Mouse (Mus musculus): ENCODE measurements at regions not wholly inside any gene's neighbourhood (a gene's known extent, or its start where the extent isn't known, plus 50 kb on each side); places are given as distances from the start of the nearest gene placed in this dataset.

DNA sequence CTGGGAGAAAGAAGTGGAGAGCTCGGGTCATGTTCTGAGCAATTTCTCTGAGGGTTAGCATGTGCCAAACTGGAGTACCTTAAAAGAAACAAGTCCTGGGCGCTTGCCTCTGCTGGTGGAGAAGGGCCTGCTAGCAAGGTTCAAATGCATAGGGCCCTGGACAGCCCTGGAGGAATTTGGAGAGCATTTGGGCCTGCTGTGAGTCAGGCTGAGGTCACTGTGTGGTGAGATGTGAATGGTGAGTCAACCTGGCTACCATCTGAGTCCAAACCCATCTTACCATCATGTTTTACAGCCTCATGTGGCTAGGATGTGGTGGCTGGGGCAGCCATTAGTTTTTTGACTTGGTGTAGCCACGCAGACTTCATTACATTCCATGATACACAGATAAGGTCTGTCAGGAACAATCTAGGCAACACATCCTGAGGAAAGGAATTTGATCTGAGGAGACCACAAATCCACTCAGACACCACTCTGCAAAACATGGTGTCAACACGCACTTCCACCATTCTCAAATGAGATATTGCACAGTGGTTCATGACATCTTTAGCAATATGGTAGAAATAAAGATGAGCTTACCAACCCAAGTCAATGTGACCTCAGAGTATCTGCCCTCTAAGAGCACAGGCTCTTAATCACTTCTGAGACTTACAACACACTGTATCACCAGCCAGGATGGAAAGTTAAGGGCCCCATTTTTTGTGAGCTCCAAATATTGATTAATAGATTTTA, 83.1 kb downstream of the Thbs2 start:
- 70% methylated on average over 4 of the region's 4 CpGs for WGBS
- Histone ChIP-seq H3K4me3 (no peak overlapping the region), H3K36me3 (no peaks in the 10 kb centered on the region), H3K9me3 (no peaks in the 10 kb centered on the region), H3K27ac (no peak overlapping the region), H3K27me3 (ENCODE audit: insufficient read depth, poor library complexity, severe bottlenecking) (no peaks in the 10 kb centered on the region), H3K4me1 (no peaks in the 10 kb centered on the region)
- no peak for DNase-seq (ENCODE audit: low spot score)

DNA sequence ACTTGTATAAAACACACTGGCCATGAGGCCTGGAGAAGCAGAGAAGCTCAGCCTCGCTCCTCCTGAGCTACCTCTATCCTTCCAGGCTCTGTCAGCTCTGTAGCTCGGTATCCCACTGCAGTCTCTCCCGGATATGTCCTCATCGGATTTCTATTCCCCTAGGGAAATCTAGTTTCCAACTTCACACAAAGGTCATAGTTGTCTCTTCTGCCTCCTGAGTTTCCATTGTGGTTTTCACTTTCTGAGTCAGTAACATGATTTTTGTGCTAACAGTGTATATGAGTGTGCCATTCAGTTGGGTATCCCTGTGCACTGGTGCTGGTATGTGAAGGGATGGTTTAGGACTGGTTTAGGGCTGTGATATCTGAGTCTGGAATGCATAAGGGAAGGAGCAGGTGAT, 85.2 kb downstream of the Thbs2 start:
- no peaks in the 10 kb centered on the region for H3K36me3 ChIP-seq
- 79% methylated on average over 4 of the region's 4 CpGs for WGBS
- no peak overlapping the region for H3K27ac ChIP-seq
- H3K9me3 ChIP-seq: no peaks in the 10 kb centered on the region
- H3K27me3 ChIP-seq (ENCODE audit: insufficient read depth, poor library complexity, severe bottlenecking): no peaks in the 10 kb centered on the region
- no peak overlapping the region for H3K4me3 ChIP-seq
- H3K4me1 ChIP-seq: no peaks in the 10 kb centered on the region
- DNase-seq (ENCODE audit: low spot score): no peak

DNA sequence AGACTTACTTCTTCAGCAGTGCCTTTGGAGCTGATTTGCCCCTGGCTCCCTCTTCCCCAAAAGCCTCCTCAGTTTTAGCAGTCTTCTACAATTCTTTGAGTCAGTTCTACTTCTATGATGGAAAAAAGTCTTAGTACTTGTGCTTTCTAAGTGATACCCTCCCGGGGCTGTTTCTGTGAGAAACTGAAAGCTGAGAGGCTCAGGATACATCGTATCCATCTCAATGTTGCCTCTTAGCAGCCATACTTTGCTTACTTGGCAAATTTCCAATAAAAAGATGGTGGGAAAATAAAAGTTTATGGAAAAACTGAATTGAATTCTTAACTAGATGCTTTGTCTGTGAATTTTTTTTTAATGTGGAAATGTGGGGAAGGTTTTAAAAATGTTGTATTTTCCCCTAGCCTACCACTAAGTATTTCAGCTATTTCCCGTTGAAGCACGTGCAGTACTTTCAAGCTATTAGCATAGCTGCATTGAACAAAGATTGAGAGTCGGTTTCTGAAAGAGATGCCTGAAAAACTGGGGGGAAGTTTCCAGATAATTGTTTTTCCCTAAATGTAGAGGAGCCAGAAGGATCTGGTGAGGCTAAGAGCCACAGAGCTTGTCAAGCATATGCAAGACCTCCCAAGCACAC, 87.6 kb downstream of the Thbs2 start:
- H3K4me1 ChIP-seq: no peaks in the 10 kb centered on the region
- WGBS: 76% methylated on average over 5 of the region's 5 CpGs
- no peak overlapping the region for H3K4me3 ChIP-seq
- H3K9me3 ChIP-seq: no peaks in the 10 kb centered on the region
- DNase-seq (ENCODE audit: low spot score): no peak
- H3K36me3 ChIP-seq: no peaks in the 10 kb centered on the region
- H3K27ac ChIP-seq: no peak overlapping the region
- no peaks in the 10 kb centered on the region for H3K27me3 ChIP-seq (ENCODE audit: insufficient read depth, poor library complexity, severe bottlenecking)

DNA sequence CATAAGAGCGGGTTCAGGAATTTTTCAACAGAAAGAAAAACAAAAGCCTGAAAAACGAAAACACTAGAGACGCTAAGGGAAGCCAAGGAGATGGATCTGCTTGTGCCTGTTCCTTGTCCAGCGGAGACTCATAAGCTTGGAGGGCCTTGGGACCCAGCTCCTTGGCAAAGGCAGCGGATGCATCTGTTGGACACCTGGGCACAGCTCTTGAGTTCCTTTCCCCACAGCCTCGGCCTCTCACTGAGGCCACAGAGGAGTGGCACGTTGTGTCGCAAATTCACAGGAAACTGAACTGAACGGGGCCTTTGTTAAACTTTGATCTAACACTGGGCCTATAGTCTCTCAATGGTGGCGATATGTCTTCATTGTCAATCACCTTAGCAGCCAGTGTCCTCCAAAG, 94.4 kb downstream of the Thbs2 start:
- Histone ChIP-seq H3K27me3 (ENCODE audit: insufficient read depth, poor library complexity, severe bottlenecking) (no peaks in the 10 kb centered on the region), H3K4me1 (no peaks in the 10 kb centered on the region), H3K9me3 (no peaks in the 10 kb centered on the region), H3K36me3 (no peaks in the 10 kb centered on the region), H3K27ac (no peak overlapping the region), H3K4me3 (no peak overlapping the region)
- WGBS: 77% methylated on average over 10 of the region's 10 CpGs
- DNase-seq (ENCODE audit: low spot score): no peak

DNA sequence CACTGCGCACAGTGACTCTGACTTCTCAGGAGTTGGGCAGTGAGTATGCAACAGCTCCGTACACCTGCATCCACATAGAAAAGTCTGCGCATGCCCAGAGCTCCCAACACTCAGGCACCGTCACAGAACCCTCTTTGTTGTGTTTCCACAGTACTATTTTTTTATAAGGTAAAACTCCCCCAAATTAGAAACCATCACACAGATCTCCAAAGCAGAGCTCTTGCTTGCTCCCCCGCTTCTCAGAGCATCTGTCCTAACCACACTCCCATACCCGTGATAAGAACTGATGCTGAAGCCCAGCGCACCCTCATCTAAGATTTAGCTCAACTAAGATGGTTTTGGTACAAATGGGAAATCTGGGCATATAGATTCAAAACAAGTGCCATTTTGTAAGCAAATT, 97.6 kb downstream of the Thbs2 start:
- Histone ChIP-seq H3K4me1 (no peaks in the 10 kb centered on the region), H3K36me3 (no peaks in the 10 kb centered on the region), H3K27ac (no peak overlapping the region), H3K4me3 (no peak overlapping the region), H3K27me3 (ENCODE audit: insufficient read depth, poor library complexity, severe bottlenecking) (no peaks in the 10 kb centered on the region), H3K9me3 (no peaks in the 10 kb centered on the region)
- WGBS: 79% methylated on average over 7 of the region's 7 CpGs
- no peak for DNase-seq (ENCODE audit: low spot score)

DNA sequence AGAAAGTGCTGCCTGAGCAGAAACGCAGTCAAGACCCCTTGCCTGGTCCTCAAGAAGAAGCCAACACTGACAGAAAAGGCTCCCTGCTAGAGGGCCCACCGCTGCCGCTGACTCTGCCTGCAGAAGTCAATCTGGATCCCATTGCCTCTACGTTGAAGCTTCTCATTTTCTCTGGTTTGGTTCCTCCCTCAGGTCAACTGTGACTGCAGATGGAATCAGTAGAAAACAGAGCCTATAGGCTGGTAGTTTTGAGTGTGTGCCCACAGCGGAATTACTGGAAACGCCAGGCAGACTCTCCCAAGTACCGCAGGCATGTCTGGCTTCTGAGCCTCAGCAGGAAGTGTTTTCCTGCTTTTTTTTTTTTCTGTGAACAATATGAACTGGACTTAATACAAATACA, 98.5 kb downstream of the Thbs2 start:
- DNase-seq (ENCODE audit: low spot score): no peak
- H3K4me3 ChIP-seq: no peak overlapping the region
- H3K36me3 ChIP-seq: no peaks in the 10 kb centered on the region
- H3K27ac ChIP-seq: no peak overlapping the region
- H3K9me3 ChIP-seq: no peaks in the 10 kb centered on the region
- no peaks in the 10 kb centered on the region for H3K27me3 ChIP-seq (ENCODE audit: insufficient read depth, poor library complexity, severe bottlenecking)
- no peaks in the 10 kb centered on the region for H3K4me1 ChIP-seq
- WGBS: 76% methylated on average over 7 of the region's 7 CpGs

DNA sequence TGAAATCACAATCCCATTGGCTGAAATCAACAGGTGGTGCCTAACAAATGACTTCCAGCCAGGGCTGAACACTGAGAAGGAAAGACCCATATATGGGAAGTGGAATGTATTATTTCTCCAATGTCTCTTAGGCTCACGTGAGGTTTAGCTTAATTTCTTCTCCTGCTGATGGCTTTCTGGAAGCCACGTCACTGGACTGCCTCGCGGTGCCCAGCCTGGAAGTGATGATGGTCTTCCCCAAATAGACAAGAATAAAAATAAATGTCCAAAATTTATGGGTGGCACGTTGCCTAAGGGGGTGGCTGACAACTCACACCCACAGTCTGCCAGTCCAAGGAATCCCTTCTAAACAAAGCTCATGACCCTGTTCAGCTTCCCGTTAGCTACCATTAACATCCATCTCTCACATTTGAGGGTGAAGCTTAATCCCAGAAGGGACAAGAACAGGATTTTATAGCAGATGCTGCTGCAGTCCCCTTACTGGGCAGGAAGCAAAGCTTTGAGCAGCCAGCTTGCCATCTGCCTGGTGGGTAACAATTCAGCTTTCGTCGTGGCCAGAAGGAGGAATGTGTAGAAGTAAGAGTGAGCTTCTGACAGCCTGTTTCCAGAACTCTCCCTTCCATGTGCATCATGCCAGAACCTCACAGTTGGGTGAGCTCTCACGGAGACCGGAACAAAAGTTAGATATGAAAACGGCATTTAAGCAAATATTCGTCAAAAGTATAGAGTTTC, 105.8 kb downstream of the Thbs2 start:
- WGBS: 88% methylated on average over 12 of the region's 12 CpGs
- no peak overlapping the region for H3K4me3 ChIP-seq
- no peaks in the 10 kb centered on the region for H3K27me3 ChIP-seq (ENCODE audit: insufficient read depth, poor library complexity, severe bottlenecking)
- H3K9me3 ChIP-seq: no peaks in the 10 kb centered on the region
- no peak overlapping the region for H3K27ac ChIP-seq
- no peaks in the 10 kb centered on the region for H3K36me3 ChIP-seq
- no peaks in the 10 kb centered on the region for H3K4me1 ChIP-seq
- DNase-seq (ENCODE audit: low spot score): no peak

DNA sequence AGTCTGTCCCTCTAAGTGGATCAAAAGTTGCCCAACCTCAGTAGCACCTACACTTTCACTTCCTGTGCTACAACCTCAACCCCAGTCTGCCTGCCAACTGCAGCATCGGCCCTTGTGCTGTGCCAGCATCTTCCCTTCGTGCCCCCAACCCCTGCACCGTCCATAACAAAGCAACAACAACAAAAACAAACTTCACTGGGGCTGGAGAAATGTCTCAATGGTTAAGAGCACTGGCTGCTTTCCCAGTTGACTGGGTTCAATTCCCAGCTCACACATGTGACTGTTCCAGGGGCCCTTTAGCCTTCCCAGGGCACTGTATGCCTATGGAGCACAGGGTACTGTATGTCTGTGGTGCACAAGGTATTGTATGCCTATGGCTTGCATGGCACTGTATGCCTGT, 114.4 kb downstream of the Thbs2 start:
- H3K4me1 ChIP-seq: no peaks in the 10 kb centered on the region
- no peaks in the 10 kb centered on the region for H3K36me3 ChIP-seq
- WGBS: 75% methylated on average over 3 of the region's 3 CpGs
- H3K9me3 ChIP-seq: no peaks in the 10 kb centered on the region
- H3K27me3 ChIP-seq (ENCODE audit: insufficient read depth, poor library complexity, severe bottlenecking): 0 out of 2 replicates have a peak, but pooled peaks cover 6% of the 10 kb centered on the region
- H3K4me3 ChIP-seq: no peak overlapping the region
- DNase-seq (ENCODE audit: low spot score): no peak
- no peak overlapping the region for H3K27ac ChIP-seq

DNA sequence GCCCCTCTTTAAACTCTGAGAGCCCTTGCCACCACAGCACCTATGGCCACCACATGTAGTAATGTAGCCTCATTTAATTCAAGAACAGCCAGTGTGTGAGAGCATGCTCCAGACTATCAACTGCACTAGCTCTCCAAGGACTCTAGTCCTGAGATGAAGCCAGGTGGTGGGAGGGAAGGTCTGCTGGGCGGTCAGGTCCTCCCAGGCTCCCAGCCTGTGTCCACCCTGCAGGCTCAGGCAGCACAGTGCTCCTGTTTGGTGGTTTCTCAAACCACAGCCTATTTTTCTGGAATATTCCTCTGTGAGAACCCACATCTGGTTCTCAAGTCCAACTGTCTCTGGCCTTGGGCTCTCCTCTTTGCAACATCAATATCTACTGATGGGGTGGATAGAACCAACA, 115.3 kb downstream of the Thbs2 start:
- Histone ChIP-seq H3K27ac (no peak overlapping the region), H3K9me3 (no peaks in the 10 kb centered on the region), H3K4me3 (no peak overlapping the region), H3K36me3 (no peaks in the 10 kb centered on the region), H3K27me3 (ENCODE audit: insufficient read depth, poor library complexity, severe bottlenecking) (0 out of 2 replicates have a peak, but pooled peaks cover 6% of the 10 kb centered on the region), H3K4me1 (no peaks in the 10 kb centered on the region)
- WGBS: 69% methylated on average over 1 of the region's 1 CpGs
- no peak for DNase-seq (ENCODE audit: low spot score)

DNA sequence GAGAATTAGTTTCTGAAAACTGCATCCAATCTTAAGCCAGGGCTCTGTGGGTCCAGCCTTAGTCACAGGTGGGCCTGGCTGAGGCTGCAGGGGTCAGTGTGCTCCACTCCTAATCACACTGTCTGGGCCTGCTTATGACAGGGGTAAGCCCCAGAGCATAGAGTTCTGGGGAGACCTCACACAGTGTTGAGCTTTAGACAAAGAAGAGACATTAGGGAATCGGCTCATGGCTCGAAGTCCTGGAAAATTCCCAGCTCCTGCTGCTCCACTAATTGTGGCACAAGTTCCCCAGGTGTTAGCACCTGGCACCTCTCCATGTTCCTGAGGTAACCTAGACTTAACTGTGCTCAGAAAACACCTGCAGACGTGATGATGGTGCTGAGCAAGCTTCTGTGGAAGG, 115.8 kb downstream of the Thbs2 start:
- WGBS: 73% methylated on average over 3 of the region's 3 CpGs

DNA sequence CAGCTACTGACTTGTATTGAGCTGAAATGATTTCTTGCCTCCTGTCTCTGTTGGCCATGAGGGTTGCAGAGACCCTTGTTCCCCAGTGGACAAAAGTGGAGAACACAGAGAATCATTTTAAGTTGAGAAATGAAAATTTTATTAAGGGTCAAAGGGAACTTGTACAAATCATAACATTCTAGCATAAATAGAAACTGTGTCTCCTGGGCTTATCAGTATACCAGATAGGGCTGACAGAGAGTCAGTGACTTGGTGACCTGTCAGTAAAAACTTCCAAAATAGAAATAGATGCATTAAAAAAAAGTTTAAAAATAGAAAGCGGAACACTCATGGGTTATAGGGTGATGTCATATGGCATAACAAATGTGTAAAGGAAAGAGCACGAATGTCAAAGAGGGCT, 117.9 kb downstream of the Thbs2 start:
- Histone ChIP-seq H3K36me3 (no peaks in the 10 kb centered on the region), H3K27ac (no peak overlapping the region), H3K4me1 (no peaks in the 10 kb centered on the region), H3K27me3 (ENCODE audit: insufficient read depth, poor library complexity, severe bottlenecking) (0 out of 2 replicates have a peak, but pooled peaks cover 6% of the 10 kb centered on the region), H3K9me3 (no peaks in the 10 kb centered on the region), H3K4me3 (no peak overlapping the region)
- DNase-seq (ENCODE audit: low spot score): no peak
- 72% methylated on average over 2 of the region's 2 CpGs for WGBS

More for the DNA sequence above, 115.8 kb downstream of the Thbs2 start:
- no peak for DNase-seq (ENCODE audit: low spot score)
- Histone ChIP-seq H3K27me3 (ENCODE audit: insufficient read depth, poor library complexity, severe bottlenecking) (0 out of 2 replicates have a peak, but pooled peaks cover 6% of the 10 kb centered on the region), H3K27ac (no peak overlapping the region), H3K9me3 (no peaks in the 10 kb centered on the region), H3K4me1 (no peaks in the 10 kb centered on the region), H3K36me3 (no peaks in the 10 kb centered on the region), H3K4me3 (no peak overlapping the region)

DNA sequence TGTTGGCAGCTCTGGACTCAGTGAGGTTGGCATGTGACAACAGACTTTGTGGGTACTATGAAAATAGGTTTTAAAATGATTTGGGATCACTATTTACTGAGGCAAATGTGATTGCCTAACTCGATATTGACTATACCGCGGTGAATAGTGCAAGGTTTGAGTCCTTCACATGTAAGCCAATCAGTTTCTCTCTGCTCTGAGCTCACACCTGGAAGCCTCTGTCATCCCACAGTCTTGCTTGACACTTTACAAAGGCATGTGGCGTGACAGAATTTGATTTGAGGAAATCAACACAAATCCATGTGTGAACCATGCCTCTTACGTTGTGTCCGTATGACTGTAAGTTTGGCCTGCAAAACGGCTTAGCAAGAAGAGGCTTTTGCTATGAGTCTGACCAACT, 122.9 kb downstream of the Thbs2 start:
- Histone ChIP-seq H3K36me3 (no peaks in the 10 kb centered on the region), H3K27ac (no peak overlapping the region), H3K27me3 (ENCODE audit: insufficient read depth, poor library complexity, severe bottlenecking) (no peaks in the 10 kb centered on the region), H3K9me3 (no peaks in the 10 kb centered on the region), H3K4me3 (no peak overlapping the region), H3K4me1 (no peaks in the 10 kb centered on the region)
- WGBS: 82% methylated on average over 7 of the region's 7 CpGs
- DNase-seq (ENCODE audit: low spot score): peak; percentile 55

DNA sequence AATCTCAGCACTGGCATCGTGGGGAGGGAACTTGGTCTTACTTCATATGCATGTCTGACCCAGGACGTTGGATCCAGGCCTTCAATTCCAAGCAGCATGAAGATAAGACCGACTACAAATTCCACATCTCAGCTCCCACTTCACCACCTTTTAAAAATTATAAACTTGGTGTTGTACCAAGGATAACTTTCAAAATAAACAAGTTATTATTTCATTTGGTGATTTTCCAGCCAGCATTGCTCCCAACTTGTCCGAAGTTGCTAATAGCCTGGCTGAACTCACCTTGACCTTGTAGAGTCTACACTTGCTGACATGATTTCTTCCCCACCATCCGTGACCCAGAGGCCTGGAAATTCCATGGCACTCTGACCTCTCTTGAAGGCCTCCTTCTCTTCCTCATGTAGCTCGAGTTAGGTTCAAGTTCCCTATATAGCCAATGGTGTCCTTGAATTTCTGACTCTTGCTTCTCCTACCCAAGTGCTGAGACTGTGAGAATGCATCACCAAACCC, 123.7 kb downstream of the Thbs2 start:
- H3K27ac ChIP-seq: no peak overlapping the region
- H3K9me3 ChIP-seq: no peaks in the 10 kb centered on the region
- no peak overlapping the region for H3K4me3 ChIP-seq
- DNase-seq (ENCODE audit: low spot score): no peak
- H3K27me3 ChIP-seq (ENCODE audit: insufficient read depth, poor library complexity, severe bottlenecking): no peaks in the 10 kb centered on the region
- H3K4me1 ChIP-seq: no peaks in the 10 kb centered on the region
- no peaks in the 10 kb centered on the region for H3K36me3 ChIP-seq
- WGBS: 67% methylated on average over 6 of the region's 6 CpGs
